Mouse (Mus musculus): ENCODE results near the gene Slit3. TPM values are rescaled to one million over a fixed set of nuclear protein-coding genes. Genes with fewer than 3 reads are reported as not detected.

Slit3 gene
- total and polyA plus RNA-seq, 3 experiments: not detected

DNA sequence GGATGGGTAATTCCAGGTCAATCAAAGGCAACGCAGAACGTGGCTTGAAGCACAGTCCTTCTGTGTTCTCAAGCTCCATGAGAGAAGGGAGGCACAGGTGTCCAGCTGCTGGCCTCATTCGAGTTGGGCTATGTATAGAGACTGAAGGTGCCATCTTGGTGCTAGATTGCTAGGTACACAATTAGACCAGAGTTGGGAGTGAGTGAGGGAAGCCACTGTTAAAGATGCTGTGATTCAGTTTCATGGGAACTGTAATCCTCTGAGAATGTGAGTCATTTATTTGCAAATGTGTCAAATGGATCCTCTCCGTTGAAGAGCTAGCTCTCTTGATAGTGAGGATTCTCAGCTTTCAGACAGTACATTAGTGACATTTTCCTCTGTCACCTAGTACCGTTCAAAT is 277.3 kb downstream of the Slit3 start:
- no peak for DNase-seq (ENCODE audit: low read depth, low spot score)
- Histone ChIP-seq H3K79me2 (ENCODE audit: control insufficient read depth, insufficient read depth, low read length, poor library complexity) (no peaks in the 10 kb centered on the region), H3K9me3 (replicated peaks; ENCODE audit: insufficient read depth, low read length) (no peaks in the 10 kb centered on the region), H3K9ac (ENCODE audit: control insufficient read depth, low read depth, low read length, poor library complexity, severe bottlenecking) (no peak overlapping the region), H3K4me1 (ENCODE audit: control insufficient read depth in 1 of 2, insufficient read depth in 2 of 2, low read length in 2 of 2) (no peaks in the 10 kb centered on the region), H3K27ac (ENCODE audit: control insufficient read depth, low read depth, low read length) (no peak overlapping the region), H3K4me3 (ENCODE audit: control insufficient read depth in 1 of 2, insufficient read depth in 1 of 2, low read depth in 2 of 2, low read length in 2 of 2) (no peak overlapping the region), H3K36me3 (ENCODE audit: control insufficient read depth in 1 of 2, insufficient read depth in 2 of 2, low read length in 2 of 2) (no peaks in the 10 kb centered on the region), H3K27me3 (ENCODE audit: control insufficient read depth in 1 of 2, insufficient read depth in 2 of 2, low read length in 2 of 2) (no peaks in the 10 kb centered on the region)
- TF ChIP-seq POLR2AphosphoS5 (IDR thresholded peaks at IDR 0.05; ENCODE audit: borderline replicate concordance, low read depth, low read length): no peak
- no peak for TF ChIP-seq EP300 (IDR thresholded peaks at IDR 0.05; ENCODE audit: low read depth in 1 of 2, low read length in 2 of 2)
- no peak for TF ChIP-seq TAL1 (IDR thresholded peaks at IDR 0.05; ENCODE audit: low read length)
- no peak for TF ChIP-seq RCOR1 (IDR thresholded peaks at IDR 0.05; ENCODE audit: low read depth, low read length)
- TF ChIP-seq RAD21 (IDR thresholded peaks at IDR 0.05; ENCODE audit: low read depth, low read length): no peak
- no peak for TF ChIP-seq CHD2 (IDR thresholded peaks at IDR 0.05; ENCODE audit: low read length)
- TF ChIP-seq POLR2A (IDR thresholded peaks at IDR 0.05; ENCODE audit: control insufficient read depth in 1 of 2, insufficient read depth in 1 of 2, low read depth in 1 of 2, low read length in 2 of 2, poor library complexity in 1 of 2): no peak
- TF ChIP-seq NELFE (IDR thresholded peaks at IDR 0.05; ENCODE audit: low read depth, low read length): no peak
- no peak for TF ChIP-seq ZNF384 (IDR thresholded peaks at IDR 0.05; ENCODE audit: low read depth, low read length)
- no peak for TF ChIP-seq BHLHE40 (IDR thresholded peaks at IDR 0.05; ENCODE audit: borderline replicate concordance, low read depth, low read length)

DNA sequence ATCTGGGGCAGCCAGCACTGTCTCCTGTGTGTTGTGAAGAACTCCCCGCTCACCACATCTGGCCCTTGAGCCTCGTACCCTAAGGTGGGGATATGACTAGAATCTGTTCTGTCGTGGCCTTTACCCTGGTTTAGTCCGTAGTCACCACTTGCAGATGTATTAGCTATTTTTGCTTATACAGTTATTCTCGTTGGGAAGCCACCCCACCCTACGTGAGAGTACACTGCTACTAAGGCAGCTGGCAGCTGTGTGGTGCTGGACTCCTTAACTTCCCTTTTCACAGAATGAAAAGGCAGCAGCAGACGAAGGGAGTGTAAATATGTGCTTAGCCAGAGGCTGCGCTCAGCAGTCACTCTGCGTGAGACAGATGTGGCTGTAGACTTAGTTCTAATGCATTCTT is 282.5 kb downstream of the Slit3 start:
- Histone ChIP-seq H3K9ac (ENCODE audit: control insufficient read depth, low read depth, low read length, poor library complexity, severe bottlenecking) (no peak overlapping the region), H3K79me2 (ENCODE audit: control insufficient read depth, insufficient read depth, low read length, poor library complexity) (no peaks in the 10 kb centered on the region), H3K4me3 (ENCODE audit: control insufficient read depth in 1 of 2, insufficient read depth in 1 of 2, low read depth in 2 of 2, low read length in 2 of 2) (no peak overlapping the region), H3K36me3 (ENCODE audit: control insufficient read depth in 1 of 2, insufficient read depth in 2 of 2, low read length in 2 of 2) (no peaks in the 10 kb centered on the region), H3K9me3 (replicated peaks; ENCODE audit: insufficient read depth, low read length) (no peaks in the 10 kb centered on the region), H3K4me1 (ENCODE audit: control insufficient read depth in 1 of 2, insufficient read depth in 2 of 2, low read length in 2 of 2) (no peaks in the 10 kb centered on the region), H3K27me3 (ENCODE audit: control insufficient read depth in 1 of 2, insufficient read depth in 2 of 2, low read length in 2 of 2) (no peaks in the 10 kb centered on the region), H3K27ac (ENCODE audit: control insufficient read depth, low read depth, low read length) (no peak overlapping the region)
- DNase-seq (ENCODE audit: low read depth, low spot score): no peak
- no peak for TF ChIP-seq ZNF384 (IDR thresholded peaks at IDR 0.05; ENCODE audit: low read depth, low read length)
- TF ChIP-seq MAFK (IDR thresholded peaks at IDR 0.05; ENCODE audit: borderline replicate concordance, low read depth, low read length): no peak
- TF ChIP-seq MEF2A (IDR thresholded peaks at IDR 0.05; ENCODE audit: extremely low read depth, insufficient replicate concordance, low read depth, low read length, poor library complexity, severe bottlenecking): no peak
- TF ChIP-seq USF2 (IDR thresholded peaks at IDR 0.05; ENCODE audit: borderline replicate concordance in 1 of 2, insufficient read depth in 1 of 2, low read depth in 1 of 2, low read length in 2 of 2): no peak
- no peak for TF ChIP-seq MYC (IDR thresholded peaks at IDR 0.05; ENCODE audit: low read depth, low read length)
- no peak for TF ChIP-seq CTCF (IDR thresholded peaks at IDR 0.05 in 2 of 3, conservative IDR thresholded peaks at IDR 0.05 in 1 of 3; ENCODE audit: control insufficient read depth in 1 of 3, insufficient read depth in 1 of 3, low read depth in 2 of 3, low read length in 3 of 3, poor library complexity in 1 of 3, severe bottlenecking in 1 of 3)
- no peak for TF ChIP-seq MXI1 (IDR thresholded peaks at IDR 0.05; ENCODE audit: low read depth, low read length)

All from MEL (cell line).